Mouse (Mus musculus) embryonic facial prominence, embryonic 14.5 days (tissue): ENCODE data around the gene Sycp2l. TPM values are rescaled to one million over a fixed set of nuclear protein-coding genes. Genes with fewer than 3 reads are reported as not detected.
"Not testable (repeated sequence)": the region's sequence is repeated elsewhere in the genome, so short reads cannot be mapped to it uniquely, and the experiment has no call there.

Experiments used
- ATAC-seq: fragments of 200-750 bp; cut with Nextera tagmentation; 2 replicates; pipeline ENCODE4 v1.8.0; 2017; ENCODE audit warnings: low read depth, moderate number of reproducible peaks, moderate TSS enrichment
- DNase-seq: peaks from one replicate; pipeline ENCODE4 v3.0.0-alpha.2; 2015; ENCODE audit warnings: low spot score
- H3K27ac ChIP-seq: fragments of 300-500 bp; sonication (generic); replicated peaks from 2 replicates; pipeline ENCODE4 v1.5.1; 2014; ENCODE audit warnings: low read depth, mild to moderate bottlenecking, low read length, moderate library complexity
- H3K27me3 ChIP-seq: fragments of 300-500 bp; sonication (generic); replicated peaks from 2 replicates; pipeline ENCODE4 v1.6.1; 2014; ENCODE audit warnings: low read length; ENCODE audit not compliant: control insufficient read depth, insufficient read depth
- H3K36me3 ChIP-seq: fragments of 300-500 bp; sonication (generic); 2 replicates; pipeline ENCODE4 v1.6.1; 2014; ENCODE audit warnings: low read length, mixed read lengths; ENCODE audit not compliant: control insufficient read depth, insufficient read depth
- H3K4me1 ChIP-seq: fragments of 300-500 bp; sonication (generic); 2 replicates; pipeline ENCODE4 v1.6.1; 2014; ENCODE audit warnings: antibody characterized with exemption, low read length; ENCODE audit not compliant: control insufficient read depth, insufficient read depth
- H3K4me2 ChIP-seq: fragments of 300-500 bp; sonication (generic); 2 replicates; pipeline ENCODE4 v1.6.1; 2014; ENCODE audit warnings: low read depth, mild to moderate bottlenecking, low read length, moderate library complexity, mixed read lengths
- H3K4me3 ChIP-seq: fragments of 300-500 bp; sonication (generic); 2 replicates; pipeline ENCODE4 v1.5.1; 2014; ENCODE audit warnings: low read depth, mild to moderate bottlenecking, low read length
- H3K9ac ChIP-seq: fragments of 300-500 bp; sonication (generic); 2 replicates; pipeline ENCODE4 v1.6.1; 2014; ENCODE audit warnings: low read depth, mild to moderate bottlenecking, low read length, moderate library complexity, mixed read lengths
- H3K9me3 ChIP-seq: fragments of 300-500 bp; sonication (generic); 2 replicates; pipeline ENCODE4 v1.6.1; 2016; ENCODE audit warnings: low read length; ENCODE audit not compliant: control insufficient read depth
- WGBS: fragments of 180-500 bp; shearing (Covaris S2); extraction: QIAGEN DNeasy Blood & Tissue Kit; methylation state at CpG from one replicate; pipeline ENCODE4 v1.1.7; 2014; 5-methylcytosine and 5-hydroxymethylcytosine counted together
- polyA plus RNA-seq: library from polyadenylated mRNA; unstranded; fragments of >200 nt; fragmentation: Nextera tagmentation; extraction: Ambion mirVana; gene quantifications from 2 replicates; pipeline ENCODE4 v1.2.1, GENCODE M21; 2014

Gene Sycp2l
- polyA plus RNA-seq, 1 experiment from 2014 or later, result 0.08 TPM

- WGBS, result 75% methylated on average over 10 of the region's 10 CpGs
These were observed 32.2 kb downstream of the Sycp2l start for GRCm38 (mm10) chr13:41146271-41146670.

GRCm38 (mm10) chr13:41153146-41153545 is 39.0 kb downstream of the Sycp2l start:
- Histone ChIP-seq H3K9ac (no peak overlapping the region), H3K4me2 (no peak overlapping the region), H3K27ac (no peak overlapping the region), H3K4me1 (no peaks in the 10 kb centered on the region), H3K9me3 (peaks cover 5% of the 10 kb centered on the region; the same call in 1 of the 2 replicates), H3K27me3 (no peaks in the 10 kb centered on the region), H3K4me3 (no peak overlapping the region), H3K36me3 (no peaks in the 10 kb centered on the region)
- no peak for ATAC-seq
- 85% methylated on average over 11 of the region's 11 CpGs for WGBS
- no peak for DNase-seq

More at GRCm38 (mm10) chr13:41146271-41146670, 32.2 kb downstream of the Sycp2l start:
- H3K9ac ChIP-seq, result no peak overlapping the region
- no peaks in the 10 kb centered on the region for H3K4me1 ChIP-seq
- DNase-seq, result peak; percentile 26
- no peak overlapping the region for H3K4me2 ChIP-seq
- no peak overlapping the region for H3K27ac ChIP-seq
- H3K27me3 ChIP-seq, result no peaks in the 10 kb centered on the region
- ATAC-seq, result no peak
- no peaks in the 10 kb centered on the region for H3K36me3 ChIP-seq
- no peaks in the 10 kb centered on the region for H3K9me3 ChIP-seq
- H3K4me3 ChIP-seq, result no peak overlapping the region

- no peak overlapping the region for H3K4me2 ChIP-seq
- DNase-seq (peak; percentile 19), ATAC-seq (no peak)
- H3K9me3 ChIP-seq, result peaks cover 5% of the 10 kb centered on the region; the same call in 1 of the 2 replicates
- 54% methylated on average over 5 of the region's 5 CpGs for WGBS
- no peak overlapping the region for H3K4me3 ChIP-seq
- H3K27me3 ChIP-seq, result no peaks in the 10 kb centered on the region
- H3K4me1 ChIP-seq, result no peaks in the 10 kb centered on the region
- H3K9ac ChIP-seq, result no peak overlapping the region
- no peaks in the 10 kb centered on the region for H3K36me3 ChIP-seq
- no peak overlapping the region for H3K27ac ChIP-seq
These were observed 44.3 kb downstream of the Sycp2l start for GRCm38 (mm10) chr13:41158426-41158825.

GRCm38 (mm10) chr13:41187886-41188285 is 73.8 kb downstream of the Sycp2l start:
- ATAC-seq, result no peak

GRCm38 (mm10) chr13:41195640-41196333 is 81.7 kb downstream of the Sycp2l start:
- H3K36me3 ChIP-seq, result no peaks in the 10 kb centered on the region; the same call in 1 of the 2 replicates
- H3K27ac ChIP-seq, result no peak overlapping the region
- H3K4me1 ChIP-seq, result no peaks in the 10 kb centered on the region
- no peak overlapping the region for H3K9ac ChIP-seq
- no peak for DNase-seq
- WGBS, result 51% methylated on average over 3 of the region's 3 CpGs
- H3K4me3 ChIP-seq, result no peak overlapping the region
- no peaks in the 10 kb centered on the region for H3K9me3 ChIP-seq
- no peak overlapping the region for H3K4me2 ChIP-seq
- no peak for ATAC-seq
- H3K27me3 ChIP-seq, result no peaks in the 10 kb centered on the region

More at GRCm38 (mm10) chr13:41187886-41188285, 73.8 kb downstream of the Sycp2l start:
- Histone ChIP-seq H3K4me1 (no peaks in the 10 kb centered on the region), H3K4me2 (no peak overlapping the region), H3K9ac (no peak overlapping the region), H3K9me3 (no peaks in the 10 kb centered on the region), H3K36me3 (no peaks in the 10 kb centered on the region; the same call in 1 of the 2 replicates), H3K4me3 (no peak overlapping the region), H3K27ac (no peak overlapping the region), H3K27me3 (no peaks in the 10 kb centered on the region)
- 85% methylated on average over 6 of the region's 6 CpGs for WGBS
- no peak for DNase-seq

GRCm38 (mm10) chr13:41200861-41201260 is 86.8 kb downstream of the Sycp2l start:
- Histone ChIP-seq H3K9me3 (no peaks in the 10 kb centered on the region), H3K4me2 (no peak overlapping the region), H3K27ac (no peak overlapping the region), H3K36me3 (no peaks in the 10 kb centered on the region), H3K27me3 (no peaks in the 10 kb centered on the region), H3K4me1 (no peaks in the 10 kb centered on the region), H3K4me3 (no peak overlapping the region), H3K9ac (no peak overlapping the region)
- ATAC-seq (no peak), DNase-seq (no peak)
- WGBS, result 74% methylated on average over 2 of the region's 2 CpGs

GRCm38 (mm10) chr13:41203289-41203688 is 89.2 kb downstream of the Sycp2l start:
- Histone ChIP-seq H3K4me3 (no peak overlapping the region), H3K9me3 (no peaks in the 10 kb centered on the region), H3K9ac (no peak overlapping the region), H3K4me1 (no peaks in the 10 kb centered on the region), H3K4me2 (no peak overlapping the region), H3K36me3 (no peaks in the 10 kb centered on the region), H3K27me3 (no peaks in the 10 kb centered on the region), H3K27ac (no peak overlapping the region)
- ATAC-seq (no peak), DNase-seq (no peak)
- 46% methylated on average over 7 of the region's 7 CpGs for WGBS

- Histone ChIP-seq H3K4me1 (no peaks in the 10 kb centered on the region), H3K4me2 (no peak overlapping the region), H3K36me3 (no peaks in the 10 kb centered on the region), H3K27ac (no peak overlapping the region), H3K4me3 (no peak overlapping the region), H3K27me3 (no peaks in the 10 kb centered on the region), H3K9me3 (no peaks in the 10 kb centered on the region), H3K9ac (no peak overlapping the region)
- no peak for ATAC-seq
- DNase-seq, result no peak
- 63% methylated on average over 9 of the region's 9 CpGs for WGBS
These were observed 89.6 kb downstream of the Sycp2l start for GRCm38 (mm10) chr13:41203691-41204090.

GRCm38 (mm10) chr13:41205568-41205967 is 91.5 kb downstream of the Sycp2l start:
- ATAC-seq, H3K27me3 ChIP-seq, H3K36me3 ChIP-seq, H3K4me1 ChIP-seq, H3K4me3 ChIP-seq, H3K9me3 ChIP-seq, H3K9ac ChIP-seq, DNase-seq, H3K4me2 ChIP-seq, H3K27ac ChIP-seq: not testable (repeated sequence)
